Mouse (Mus musculus) cerebellum, adult 11-12 months (tissue): ENCODE results near the gene Usp21.
A peak's percentile ranks its signal among the peaks of the same experiment; 100 is the strongest.
"Not testable (repeated sequence)": the region's sequence is repeated elsewhere in the genome, so short reads cannot be mapped to it uniquely, and the experiment has no call there.

Experiments used
- DNase-seq: peaks from one replicate; pipeline ENCODE4 v3.0.0; 2022

Usp21 gene

DNA sequence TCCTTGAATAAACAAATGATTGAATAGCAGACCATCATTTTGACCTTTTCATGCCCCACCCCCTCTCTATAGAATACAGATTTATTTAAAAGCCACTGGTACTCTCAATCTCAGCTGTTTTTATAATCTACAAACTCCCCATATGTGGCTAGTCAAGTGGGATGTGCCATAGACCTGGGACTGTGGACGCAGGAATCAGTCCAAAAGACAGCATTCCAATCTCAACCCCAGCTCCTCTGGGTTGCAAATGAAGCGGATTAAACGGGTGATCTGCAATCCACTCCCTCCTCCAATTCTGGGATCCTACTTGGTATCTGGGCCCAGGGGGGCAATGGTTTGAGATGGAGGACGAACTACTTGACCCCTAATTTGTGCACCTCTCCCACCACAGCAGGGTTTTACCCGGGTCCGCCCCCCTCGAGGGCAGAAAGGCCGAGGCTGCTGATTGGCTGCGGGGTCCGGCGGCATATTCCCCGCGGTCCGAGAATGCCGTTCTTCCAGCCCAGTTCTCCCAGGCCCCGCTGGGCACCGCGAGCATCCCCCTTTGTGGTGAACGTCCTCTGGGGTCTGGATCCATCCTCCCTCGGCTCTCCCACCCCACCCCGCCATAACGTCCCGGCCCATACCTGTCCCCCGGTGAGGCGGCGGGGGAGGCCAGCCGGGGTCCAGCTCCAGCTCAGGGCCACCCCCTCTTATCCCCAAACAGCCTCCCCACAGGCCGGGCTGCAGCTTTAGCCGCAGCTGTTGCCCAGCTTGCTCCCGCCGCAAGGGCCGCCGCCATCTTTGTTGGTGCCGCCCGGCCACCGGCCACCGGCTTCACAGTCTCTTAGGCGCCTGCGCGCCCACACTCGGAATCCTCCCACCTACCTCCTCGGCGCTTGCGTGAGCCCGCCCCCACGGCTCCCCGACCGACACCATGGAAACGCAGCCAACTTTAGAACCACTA lies at the start of gene Usp21:
Gene Usp21 (minus strand): TSS at position 856 of the 946 bp plus-strand sequence.
- DNase-seq: peak; percentile 95

DNA sequence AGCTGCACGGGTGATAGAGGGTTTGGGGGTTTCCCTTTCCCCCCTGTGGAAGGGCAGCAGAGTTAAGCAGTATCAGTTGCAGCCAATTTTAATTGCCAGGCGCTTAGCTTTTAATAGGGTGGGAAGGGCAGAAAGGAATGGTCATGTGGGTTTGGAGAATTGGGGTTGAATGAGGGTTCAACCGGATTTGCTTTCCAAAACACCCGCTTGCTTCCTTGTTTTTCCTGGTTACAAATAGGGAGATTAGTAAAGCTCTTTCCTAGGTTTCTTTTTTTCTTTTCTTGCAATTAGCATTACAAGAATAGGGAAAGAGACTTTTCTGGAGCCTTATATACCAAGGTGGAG lies 42.4 kb upstream of the Usp21 start:
- no peak for DNase-seq

DNA sequence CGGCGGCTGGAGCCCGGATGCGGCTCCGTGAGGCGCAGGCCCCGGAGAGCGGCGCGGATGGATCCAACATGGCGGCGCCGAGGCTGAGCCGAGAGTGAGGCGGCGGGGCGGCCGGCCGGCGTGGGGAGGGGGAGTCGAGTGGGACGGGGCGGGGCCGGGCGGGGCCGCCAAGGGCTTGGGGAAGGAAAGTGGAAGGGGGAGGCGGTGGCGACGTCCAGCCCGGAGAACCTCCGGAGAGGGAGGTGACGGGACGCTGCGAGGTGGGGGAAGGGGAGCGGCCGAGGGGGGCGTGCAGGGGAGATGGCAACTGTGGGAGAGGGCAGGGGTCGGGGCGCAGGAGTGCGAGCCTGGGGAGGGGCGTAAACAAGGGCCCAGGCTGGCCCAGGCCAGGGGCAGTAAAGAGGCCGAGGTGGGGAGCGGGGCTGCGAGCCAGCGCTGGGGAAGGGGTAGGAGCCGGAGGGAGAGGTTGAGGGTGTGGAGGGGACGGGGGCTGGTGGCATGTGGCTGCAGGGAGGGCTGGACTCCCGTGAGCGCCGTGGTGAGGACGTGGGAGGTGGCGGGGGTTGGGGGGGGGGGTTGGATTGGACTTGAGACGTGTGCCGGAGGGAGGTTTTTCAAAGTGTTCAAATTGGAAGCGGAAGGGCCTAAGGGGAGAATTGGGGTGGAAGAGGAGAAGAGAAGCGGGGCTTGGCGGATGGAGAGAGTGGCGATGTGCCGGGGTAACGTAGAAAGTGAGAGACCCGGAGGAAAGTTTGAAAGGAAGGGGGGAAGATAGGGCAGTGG lies 41.8 kb upstream of the Usp21 start:
- DNase-seq: peak; percentile 83

DNA sequence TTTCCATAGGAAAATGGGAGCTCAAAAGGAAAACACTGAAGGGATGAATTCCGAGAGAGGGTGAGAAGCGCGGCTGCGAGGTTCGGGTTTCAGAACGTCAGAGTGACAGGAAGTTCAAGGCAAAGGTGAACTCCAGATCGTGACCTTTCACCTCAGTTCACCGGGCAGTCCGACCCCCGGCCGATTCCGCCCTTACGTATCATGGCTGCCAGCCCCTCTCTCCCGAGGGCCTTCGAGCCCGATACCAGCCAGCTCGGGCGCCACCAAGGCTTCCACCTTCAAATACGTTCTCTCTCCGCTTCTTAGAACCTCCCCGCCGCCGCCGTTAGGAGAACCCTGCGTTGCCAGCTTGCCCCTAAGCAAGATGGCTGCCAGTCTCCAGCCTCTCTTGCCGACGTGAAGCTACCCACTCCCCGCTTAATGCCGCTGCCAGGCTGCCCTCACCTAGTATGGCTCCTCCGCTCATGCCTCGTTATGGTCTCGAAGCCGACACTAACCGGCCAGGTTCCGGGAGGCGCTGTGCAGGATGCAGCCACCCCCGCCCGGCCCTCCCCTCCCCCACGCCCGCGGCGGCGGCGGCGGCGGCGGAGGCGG lies 41.1 kb upstream of the Usp21 start, which contains the start of gene Dedd:
Gene Dedd (plus strand): TSS at position 307 of the 594 bp plus-strand sequence.
- DNase-seq: peak; percentile 97

DNA sequence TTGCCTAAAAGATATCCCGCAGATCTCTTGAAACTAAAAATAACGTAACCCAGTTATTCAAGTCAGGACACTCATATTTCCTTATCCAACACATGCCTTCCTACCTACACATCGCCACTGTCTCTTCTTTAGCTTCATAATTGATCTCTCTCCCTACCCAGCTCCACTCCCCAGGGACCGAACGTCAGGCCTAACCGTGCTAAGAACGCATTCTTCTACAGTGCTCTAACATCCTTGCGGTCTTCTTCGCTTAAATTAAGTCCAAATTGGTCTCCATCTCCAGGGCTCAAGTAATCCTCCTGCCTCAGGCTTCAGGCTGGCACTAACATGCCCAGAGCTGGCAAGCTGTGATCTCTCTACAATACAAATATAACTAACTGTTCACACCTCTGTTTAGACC lies 40.5 kb upstream of the Usp21 start:
- peak; percentile 37 for DNase-seq

DNA sequence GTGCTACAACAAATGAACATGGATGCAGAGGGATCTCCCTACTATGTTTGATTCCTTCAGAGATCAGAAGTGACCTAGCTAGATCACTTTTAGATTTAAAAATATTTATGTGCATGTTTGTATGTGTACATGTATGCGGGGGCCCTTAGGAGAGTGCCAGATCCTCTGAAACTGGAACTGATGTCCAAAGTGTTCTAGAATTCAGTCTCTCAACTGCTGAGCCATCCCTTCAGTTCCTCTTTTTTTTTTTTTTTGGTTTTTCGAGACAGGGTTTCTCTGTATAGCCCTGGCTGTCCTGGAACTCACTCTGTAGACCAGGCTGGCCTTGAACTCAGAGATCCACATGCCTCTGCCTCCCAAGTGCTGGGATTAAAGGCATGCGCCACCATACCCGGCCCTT lies 38.8 kb upstream of the Usp21 start:
- DNase-seq: not testable (repeated sequence)

DNA sequence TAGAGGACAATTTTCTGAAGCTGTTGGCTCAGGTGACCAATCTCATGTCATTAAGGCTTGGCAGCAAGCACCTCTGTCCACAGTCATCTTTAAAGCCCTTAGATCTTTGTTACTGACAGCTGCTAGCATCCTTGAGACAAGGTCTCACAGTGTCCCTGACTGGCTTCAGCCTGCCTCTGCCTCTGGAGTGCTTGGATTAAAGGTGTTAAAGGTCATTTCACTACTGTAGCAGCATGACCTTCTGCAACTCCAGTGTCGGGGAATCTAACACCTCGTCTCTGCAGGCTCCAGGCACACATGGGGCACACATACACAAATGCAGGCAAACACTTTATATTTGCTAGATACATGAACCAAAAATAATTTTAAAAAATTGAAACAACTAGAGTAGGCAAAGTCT lies 37.8 kb upstream of the Usp21 start:
- DNase-seq: no peak

DNA sequence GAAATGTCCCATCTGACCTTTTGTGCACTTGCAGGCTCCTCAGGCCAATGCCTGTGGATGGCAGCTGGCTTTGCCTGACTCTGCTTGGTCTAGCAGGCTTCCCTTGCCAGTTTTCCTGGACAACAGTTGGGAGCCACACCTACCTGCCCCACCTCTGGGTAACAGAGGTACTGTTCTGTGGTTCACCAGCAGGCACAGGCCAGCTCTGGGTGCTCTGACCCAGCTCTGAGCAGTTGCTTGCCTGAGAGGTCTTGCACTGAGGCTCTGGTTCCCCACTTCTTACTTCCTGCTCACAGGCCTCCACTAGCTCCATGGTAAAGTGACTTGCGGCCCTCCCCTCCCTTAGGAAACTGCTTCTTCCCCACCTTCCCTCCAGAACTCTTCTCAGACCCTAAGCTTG lies 34.2 kb upstream of the Usp21 start:
- DNase-seq: no peak

DNA sequence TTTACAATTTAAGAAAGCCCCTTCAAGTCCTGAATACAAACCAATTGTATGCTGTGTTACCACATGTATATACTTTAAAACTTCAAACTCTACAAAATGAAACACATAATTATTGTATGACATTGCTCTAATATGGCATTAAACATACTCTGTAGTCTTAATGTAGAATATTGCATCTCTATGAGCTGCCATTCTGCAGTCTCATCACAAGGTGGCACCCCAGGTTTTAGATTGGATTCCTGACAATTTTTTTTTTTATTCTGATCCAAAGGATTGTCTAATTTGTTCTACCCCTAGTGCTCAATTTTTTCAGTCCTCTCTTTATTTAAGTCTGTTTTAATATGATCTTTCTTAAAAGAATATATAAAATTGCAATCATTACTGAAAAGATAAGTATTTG lies 33.6 kb upstream of the Usp21 start:
- DNase-seq: no peak

DNA sequence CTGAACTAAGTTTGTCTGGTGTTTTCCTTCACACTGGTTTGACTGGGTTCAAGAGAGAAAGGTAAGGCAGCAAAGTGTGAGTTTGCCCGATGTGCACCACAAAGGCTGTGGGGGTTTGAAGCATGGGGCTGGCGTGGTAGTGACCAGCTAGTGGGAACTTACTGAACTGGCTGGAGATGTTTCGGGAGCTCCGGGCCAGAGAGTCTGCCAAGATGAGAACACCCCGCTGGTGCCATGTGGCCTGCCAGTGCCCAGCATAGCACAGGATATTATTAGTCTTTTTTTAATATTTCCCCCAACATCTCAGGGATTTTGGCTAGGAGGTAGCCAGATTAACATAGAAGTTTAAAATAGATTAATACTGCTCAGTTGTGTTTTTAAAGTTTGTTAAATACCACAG lies 32.4 kb upstream of the Usp21 start:
- peak; percentile 81 for DNase-seq

DNA sequence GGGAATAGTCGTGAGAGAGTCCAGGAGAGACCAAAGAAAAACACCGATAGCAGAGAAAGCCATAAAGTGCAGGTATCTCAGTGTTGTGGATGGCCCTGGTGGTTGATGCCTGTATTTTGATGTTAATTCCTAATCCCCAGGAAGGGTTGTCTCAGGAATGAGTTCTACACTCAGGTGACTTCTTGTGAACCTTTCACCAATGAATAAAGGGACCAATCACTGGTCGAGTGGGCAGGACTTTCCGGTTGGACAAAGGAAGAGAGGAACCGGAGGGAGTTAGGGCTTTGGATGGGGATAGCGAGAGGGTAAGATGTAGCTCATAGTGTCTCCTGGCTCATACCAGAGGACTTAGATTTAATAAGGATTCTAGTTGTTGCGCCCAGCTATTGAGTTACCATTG lies 32.0 kb upstream of the Usp21 start:
- DNase-seq: no peak

DNA sequence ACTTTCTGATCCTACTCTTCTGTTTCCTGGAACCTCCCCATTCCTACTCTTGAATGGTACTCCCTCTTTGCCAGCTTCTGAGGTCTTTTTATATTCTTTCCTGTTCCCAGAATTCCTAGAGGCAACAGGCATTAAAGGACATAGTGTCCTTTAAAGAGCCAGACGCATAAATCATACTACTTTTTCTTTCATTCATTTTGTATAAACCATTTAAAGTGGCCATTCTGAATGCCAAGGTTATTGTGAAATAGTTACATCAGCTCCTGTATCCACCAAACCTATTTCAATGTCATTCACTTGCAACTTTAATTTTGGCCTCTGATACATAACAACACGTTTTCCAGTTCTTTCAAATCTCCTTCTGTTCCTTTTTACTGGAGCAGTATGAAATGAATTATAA lies 21.5 kb upstream of the Usp21 start:
- DNase-seq: no peak

DNA sequence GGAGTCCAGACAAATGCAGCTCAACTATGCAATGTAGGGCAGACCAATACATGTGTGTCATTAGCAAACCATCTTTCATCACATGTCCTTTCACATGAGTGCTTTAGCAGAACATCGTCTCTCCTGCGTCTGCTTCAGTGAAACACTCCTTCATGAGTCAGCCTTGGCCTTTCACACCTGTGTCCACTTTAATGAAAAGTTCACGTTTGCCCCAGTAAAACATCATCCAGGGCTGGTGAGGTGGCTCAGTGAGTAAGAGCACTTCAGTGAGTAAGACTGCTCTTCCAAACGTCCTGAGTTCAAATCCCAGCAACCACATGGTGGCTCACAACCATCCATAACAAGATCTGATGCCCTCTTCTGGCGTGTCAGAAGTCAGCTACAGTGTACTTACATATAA lies 18.4 kb upstream of the Usp21 start:
- not testable (repeated sequence) for DNase-seq

DNA sequence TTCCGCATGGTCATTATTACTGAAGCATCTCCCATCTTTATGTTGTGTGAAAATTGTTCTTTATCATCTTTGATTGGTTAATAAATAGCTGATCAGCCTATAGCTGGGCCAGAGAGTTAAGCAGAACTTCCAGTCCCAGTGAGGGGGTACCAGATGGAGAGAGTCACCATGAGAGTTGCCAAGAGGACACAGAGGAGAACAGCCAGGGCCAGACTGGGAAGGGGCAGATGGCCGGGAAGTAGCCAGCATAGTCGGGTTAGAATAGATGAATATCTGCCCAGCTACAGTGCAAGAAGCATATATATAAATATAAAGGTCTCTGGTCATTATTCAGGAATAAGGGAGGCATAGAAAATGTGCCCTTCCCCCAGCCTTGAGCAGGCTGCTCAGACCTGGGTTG lies 10.4 kb upstream of the Usp21 start:
- DNase-seq: no peak

DNA sequence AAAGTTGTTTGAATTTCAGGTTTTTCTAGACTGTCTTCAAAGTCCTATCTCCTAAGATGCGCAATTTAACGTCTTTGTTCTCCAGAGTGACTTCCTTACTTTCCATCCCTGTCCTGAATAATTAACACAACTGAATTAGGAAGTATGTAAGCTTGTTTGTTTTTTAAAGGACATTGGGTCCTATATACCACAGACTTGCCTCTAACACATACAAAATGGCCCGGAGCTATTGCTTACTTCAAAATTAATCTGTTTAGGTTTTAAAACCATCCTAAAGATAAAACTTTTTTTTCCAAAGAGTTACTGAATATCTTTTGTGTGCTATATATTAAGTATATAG lies 7.2 kb upstream of the Usp21 start:
- DNase-seq: no peak

DNA sequence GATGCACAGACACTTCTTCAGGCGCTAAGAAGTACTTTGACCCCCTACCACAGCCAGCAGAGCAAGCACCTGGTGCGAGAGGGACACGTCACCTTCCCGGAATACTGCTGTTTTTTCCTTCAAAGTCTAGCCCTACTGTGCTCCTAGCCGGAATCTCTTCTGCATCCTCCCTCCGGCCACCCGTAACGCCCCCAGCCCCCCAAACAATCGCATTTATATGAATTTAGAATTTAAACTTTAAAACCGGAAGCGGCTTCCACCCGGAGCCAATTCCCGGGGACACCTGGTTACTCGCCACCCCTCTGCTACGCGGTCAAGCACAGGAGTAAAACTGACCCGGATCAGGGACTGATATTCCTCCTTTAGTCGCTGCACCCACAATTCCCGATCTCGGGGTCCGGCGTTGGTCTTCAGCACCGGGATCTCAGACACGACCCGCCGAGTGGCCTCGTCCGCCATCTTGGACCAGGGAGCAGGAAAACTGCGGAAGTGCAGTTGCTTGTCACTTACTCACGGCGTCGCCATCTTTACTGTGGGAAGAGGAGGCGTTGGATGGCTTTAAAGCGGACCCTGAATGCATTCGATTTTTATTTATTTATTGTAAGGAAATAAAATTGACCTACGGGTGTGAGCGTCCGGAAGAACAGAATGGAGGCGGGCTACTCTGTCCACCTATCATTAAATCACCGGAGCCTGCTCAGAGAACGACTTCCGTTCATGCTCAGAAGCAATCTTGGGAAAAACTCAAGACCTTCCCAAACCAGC lies 6.7 kb upstream of the Usp21 start, which contains the start of gene Ufc1:
Gene Ufc1 (minus strand): TSS at position 727 of the 765 bp plus-strand sequence.
- DNase-seq: peak; percentile 88

DNA sequence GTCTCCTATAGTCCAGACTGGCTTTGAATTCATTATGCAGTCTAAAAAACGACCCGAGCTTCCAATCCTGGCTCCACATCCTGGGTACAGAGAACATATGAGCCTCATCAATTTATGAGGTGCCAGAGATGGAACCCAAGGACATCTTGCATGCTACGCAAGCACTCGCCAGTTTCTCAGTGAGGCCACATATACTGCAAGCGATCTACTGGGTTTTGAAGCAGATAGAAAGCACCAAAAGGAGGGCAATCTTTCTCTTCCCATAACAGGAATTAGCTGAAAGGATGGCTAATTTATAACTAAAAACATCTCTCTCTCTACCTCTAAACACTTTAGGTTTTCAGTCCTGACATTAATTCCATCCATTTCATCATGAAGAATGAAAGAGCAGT lies 6.1 kb upstream of the Usp21 start:
- no peak for DNase-seq

DNA sequence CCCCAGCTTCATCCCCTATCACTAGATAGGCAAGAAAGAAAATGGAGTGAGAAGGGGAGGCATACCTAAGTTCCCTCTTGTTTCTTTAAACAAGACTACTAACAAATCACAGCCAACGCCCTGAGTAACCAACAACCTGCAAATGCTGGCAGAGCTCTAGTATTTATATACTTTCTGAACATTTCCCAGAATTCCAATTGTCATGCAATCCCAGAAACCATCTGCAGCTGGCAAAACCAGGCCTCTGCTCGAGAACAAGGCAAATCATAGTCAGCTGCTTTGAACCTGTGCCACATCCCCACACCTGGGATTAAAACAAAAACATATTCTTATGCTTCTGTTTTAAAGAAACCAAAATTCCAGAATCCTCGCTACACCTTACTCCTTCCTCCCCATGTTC lies 5.6 kb upstream of the Usp21 start:
- DNase-seq: no peak

DNA sequence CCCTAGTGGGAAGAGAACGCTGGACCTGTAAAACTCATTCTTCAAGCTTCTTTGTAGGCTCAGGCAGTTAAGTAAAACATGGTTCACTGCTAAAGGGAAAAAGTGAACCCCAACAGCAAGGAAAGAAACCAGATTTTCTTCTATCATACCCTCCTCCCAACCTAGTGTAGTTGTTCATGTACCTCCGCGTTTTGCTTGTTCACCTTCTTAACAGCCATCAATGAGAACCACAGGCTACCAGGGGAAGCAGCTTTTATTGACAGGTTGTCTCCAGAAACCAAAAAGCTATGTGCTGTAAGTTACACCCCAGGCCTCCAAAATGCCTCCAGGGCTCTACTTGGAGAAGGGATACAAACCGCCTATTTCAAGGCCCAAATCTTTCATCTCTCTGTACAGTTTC lies 537 bp upstream of the Usp21 start:
- peak; percentile 26 for DNase-seq

DNA sequence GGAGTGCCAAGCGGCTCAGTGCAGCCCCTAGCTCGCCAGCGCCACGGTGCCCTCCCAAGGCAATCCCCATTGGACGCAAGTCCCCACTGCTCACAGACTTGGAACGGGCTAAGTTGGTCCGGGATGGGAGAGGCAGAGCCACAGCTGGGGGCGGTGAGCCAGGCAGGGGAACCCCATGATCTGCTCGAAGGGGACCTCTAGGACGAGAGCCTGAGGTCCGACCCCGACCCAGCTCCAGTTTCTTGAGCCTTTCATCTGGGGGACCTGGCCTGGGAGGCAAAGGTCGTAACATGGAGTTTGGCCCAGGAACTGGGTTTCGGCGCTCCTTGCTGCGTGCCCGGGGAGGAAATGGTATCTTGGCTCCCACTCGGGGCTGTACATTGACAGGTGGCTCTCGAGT lies 1.3 kb downstream of the Usp21 start:
- DNase-seq: peak; percentile 66

DNA sequence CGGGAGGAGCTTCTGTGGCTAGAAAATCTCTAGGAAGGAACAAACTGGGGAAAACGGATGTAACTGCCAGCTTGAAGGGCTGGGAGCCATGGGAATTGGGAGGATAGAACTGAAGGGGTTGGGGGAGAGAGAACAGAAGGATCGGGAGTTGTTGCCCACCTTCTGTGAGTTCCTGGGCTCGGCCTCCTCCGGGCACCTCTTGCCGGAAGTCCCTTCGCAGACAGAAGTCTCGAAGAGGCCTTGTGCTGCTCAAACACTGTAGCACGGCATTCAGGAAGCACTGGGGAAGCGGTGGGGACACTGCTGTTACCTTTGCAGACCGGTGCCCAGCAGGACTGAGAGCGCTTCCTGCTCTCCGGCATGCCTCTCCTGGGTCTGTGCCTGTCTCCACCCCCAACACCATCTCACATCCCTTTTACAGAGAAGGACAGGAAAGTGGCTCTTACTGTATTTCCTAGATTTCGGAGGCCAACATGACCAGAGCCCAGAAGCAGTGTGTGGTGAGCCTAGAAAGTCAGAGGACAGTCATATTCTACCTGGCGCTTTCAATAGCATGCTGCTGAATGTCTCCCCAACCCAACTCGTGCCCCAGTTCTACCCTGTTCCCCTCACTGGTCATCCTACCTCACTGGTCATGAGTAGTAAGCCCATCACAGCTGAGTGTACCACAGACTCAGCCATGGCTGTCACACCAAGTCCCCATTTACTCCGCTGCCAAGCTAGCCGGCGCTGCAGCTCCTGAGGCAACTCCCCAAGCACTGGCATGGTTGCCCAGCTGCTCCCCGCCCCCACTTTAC lies 2.5 kb downstream of the Usp21 start:
- DNase-seq: peak; percentile 23

DNA sequence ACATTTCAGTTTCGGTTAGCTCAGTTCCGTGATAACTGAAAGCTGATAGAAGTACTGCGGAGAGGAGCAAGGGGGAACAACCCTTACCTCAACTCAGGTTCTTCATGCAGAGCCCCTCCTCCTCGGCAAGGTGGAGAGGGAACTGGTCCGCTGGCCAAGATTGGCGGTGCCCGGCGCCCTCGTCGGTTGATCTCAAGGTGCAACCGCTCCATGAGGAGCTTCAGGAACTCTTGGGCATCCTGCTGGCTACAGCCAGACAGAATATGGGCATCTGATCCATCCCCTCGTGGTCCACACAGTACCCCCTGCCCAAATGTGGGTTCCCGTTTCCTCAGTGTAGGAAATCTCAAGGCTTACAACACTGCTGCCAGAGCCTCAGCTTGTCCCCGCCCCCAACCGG lies 3.3 kb downstream of the Usp21 start:
- peak; percentile 28 for DNase-seq
